Mouse (Mus musculus): ENCODE measurements around the gene B4galnt3.

- TF ChIP-seq CTCF (IDR thresholded peaks at IDR 0.05; ENCODE audit: low read depth, low read length) (no peak), POLR2A (IDR thresholded peaks at IDR 0.05; ENCODE audit: insufficient read depth, low read length) (no peak), EP300 (IDR thresholded peaks at IDR 0.05; ENCODE audit: insufficient read depth, low read depth, low read length) (no peak)
Measured at GRCm38 (mm10) chr6:120211536-120211935, 82.8 kb downstream of the B4galnt3 start.

All from ES-Bruce4 (cell line).